Mouse (Mus musculus) midbrain, embryonic 11.5 days (tissue): ENCODE data around the gene Dnaic1. TPM values are rescaled to one million over a fixed set of nuclear protein-coding genes. Genes with fewer than 3 reads are reported as not detected.

Source experiments
- ATAC-seq: fragments of 200-750 bp; cut with Nextera tagmentation; 2 replicates; pipeline ENCODE4 v1.8.0; 2017; ENCODE audit warnings: moderate TSS enrichment, moderate library complexity; ENCODE audit not compliant: low FRiP score
- DNase-seq: peaks from one replicate; pipeline ENCODE4 v3.0.0; 2015; ENCODE audit warnings: low spot score; ENCODE audit errors: missing footprints
- H3K27ac ChIP-seq: fragments of 300-500 bp; sonication (generic); 2 replicates; pipeline ENCODE4 v1.5.1; 2014; ENCODE audit warnings: low read depth, low read length
- H3K27me3 ChIP-seq: fragments of 300-500 bp; sonication (generic); 2 replicates; pipeline ENCODE4 v1.6.1; 2014; ENCODE audit warnings: mild to moderate bottlenecking, low read length, moderate library complexity, mixed read lengths; ENCODE audit not compliant: control insufficient read depth, insufficient read depth
- H3K36me3 ChIP-seq: fragments of 300-500 bp; sonication (generic); 2 replicates; pipeline ENCODE4 v1.6.1; 2014; ENCODE audit warnings: mild to moderate bottlenecking, low read length, moderate library complexity, mixed read lengths; ENCODE audit not compliant: control insufficient read depth, insufficient read depth
- H3K4me1 ChIP-seq: fragments of 300-500 bp; sonication (generic); 2 replicates; pipeline ENCODE4 v1.6.1; 2014; ENCODE audit warnings: low read length; ENCODE audit not compliant: control insufficient read depth, insufficient read depth
- H3K4me2 ChIP-seq: fragments of 300-500 bp; sonication (generic); 2 replicates; pipeline ENCODE4 v1.6.1; 2014; ENCODE audit warnings: mild to moderate bottlenecking, moderate library complexity
- H3K4me3 ChIP-seq: fragments of 300-500 bp; sonication (generic); 2 replicates; pipeline ENCODE4 v1.5.1; 2014; ENCODE audit warnings: low read depth, low read length
- H3K9ac ChIP-seq: fragments of 300-500 bp; sonication (generic); 2 replicates; pipeline ENCODE4 v1.6.1; 2014; ENCODE audit warnings: low read length
- H3K9me3 ChIP-seq: fragments of 300-500 bp; sonication (generic); 2 replicates; pipeline ENCODE4 v1.6.1; 2016; ENCODE audit warnings: low read length; ENCODE audit not compliant: control insufficient read depth
- WGBS: fragments of 180-500 bp; shearing (Covaris S2); extraction: QIAGEN DNeasy Blood & Tissue Kit; methylation state at CpG from one replicate; pipeline ENCODE4 v1.1.7; 2014; 5-methylcytosine and 5-hydroxymethylcytosine counted together
- polyA plus RNA-seq: library from polyadenylated mRNA; unstranded; fragments of >200 nt; fragmentation: Nextera tagmentation; extraction: Ambion mirVana; gene quantifications from 2 replicates; pipeline ENCODE4 v1.2.1, GENCODE M21; 2014

Gene Dnaic1
- polyA plus RNA-seq, 1 experiment from 2014 or later, result 1.9 TPM

DNA sequence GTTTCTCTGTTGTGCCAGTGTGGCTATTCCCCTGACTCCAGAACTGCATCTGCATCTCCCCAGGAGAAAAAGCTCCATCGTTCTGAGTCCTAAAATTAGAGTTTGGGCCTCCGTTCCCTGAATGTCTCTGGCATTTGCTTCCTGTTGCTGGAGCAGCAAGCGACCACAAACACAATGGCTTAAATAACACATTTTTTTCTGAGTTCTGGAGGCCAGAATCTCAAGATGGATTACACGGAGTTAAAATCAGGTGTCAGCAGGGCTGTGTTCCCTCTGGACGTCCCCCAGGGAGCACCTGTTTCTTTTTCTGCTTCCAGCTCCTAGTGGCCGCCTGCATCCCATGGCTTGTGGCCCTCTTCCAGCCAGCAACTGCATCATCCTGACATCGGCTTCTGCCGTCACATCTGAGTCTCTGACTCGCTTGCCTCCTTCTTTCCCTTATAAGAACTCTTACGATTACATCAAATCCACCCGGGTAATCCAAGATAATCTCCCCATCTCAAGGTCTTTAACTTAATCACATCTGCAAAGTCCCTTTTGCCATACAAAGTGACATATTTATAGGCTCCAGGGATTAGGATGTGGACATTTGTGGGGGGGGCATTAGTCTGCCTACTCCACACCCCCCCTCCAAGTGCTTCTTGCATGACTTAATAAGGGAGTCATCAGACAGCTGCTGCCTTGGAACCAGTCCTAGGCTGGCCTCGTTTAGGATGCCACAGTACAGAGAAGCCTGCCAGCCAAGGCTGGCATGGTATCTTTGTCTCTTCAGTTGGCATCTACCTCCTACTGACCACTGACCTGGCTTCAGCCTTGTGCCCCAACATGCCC, 49.6 kb downstream of the Dnaic1 start:
- Histone ChIP-seq H3K4me2 (no peak overlapping the region), H3K27ac (no peak overlapping the region), H3K36me3 (no peaks in the 10 kb centered on the region), H3K27me3 (no peaks in the 10 kb centered on the region), H3K9ac (no peak overlapping the region), H3K4me3 (no peak overlapping the region), H3K9me3 (no peaks in the 10 kb centered on the region), H3K4me1 (peaks cover 3% of the 10 kb centered on the region)
- no peak for ATAC-seq
- WGBS, result 51% methylated on average over 12 of the region's 12 CpGs
- no peak for DNase-seq

DNA sequence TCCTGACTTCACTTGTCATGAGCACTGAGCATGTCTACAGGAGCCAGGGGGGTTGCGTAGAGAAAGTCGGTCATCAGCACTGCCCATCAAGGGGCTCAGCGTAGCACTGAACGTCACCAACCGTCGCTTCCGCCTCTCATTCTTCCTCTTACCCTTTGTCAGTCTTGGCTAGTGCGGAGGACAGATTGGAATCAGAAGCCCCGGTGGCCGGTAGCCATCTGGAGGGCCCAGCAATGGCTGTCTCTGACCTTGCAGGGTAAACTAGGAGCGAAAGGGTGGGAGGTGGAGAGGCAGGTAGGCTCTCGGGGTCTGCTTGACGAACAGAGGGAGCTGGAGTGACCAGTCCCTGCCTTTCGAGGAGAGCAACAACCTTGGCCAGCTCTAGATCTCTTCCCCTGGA, 52.5 kb downstream of the Dnaic1 start:
- peaks cover 4% of the 10 kb centered on the region; the same call in 1 of the 2 replicates for H3K27me3 ChIP-seq
- H3K36me3 ChIP-seq, result no peaks in the 10 kb centered on the region
- ATAC-seq (no peak), DNase-seq (no peak)
- no peak overlapping the region for H3K4me3 ChIP-seq
- WGBS, result 84% methylated on average over 14 of the region's 14 CpGs
- peaks cover 3% of the 10 kb centered on the region for H3K4me1 ChIP-seq
- no peaks in the 10 kb centered on the region for H3K9me3 ChIP-seq
- no peak overlapping the region for H3K4me2 ChIP-seq
- no peak overlapping the region for H3K9ac ChIP-seq
- no peak overlapping the region for H3K27ac ChIP-seq

DNA sequence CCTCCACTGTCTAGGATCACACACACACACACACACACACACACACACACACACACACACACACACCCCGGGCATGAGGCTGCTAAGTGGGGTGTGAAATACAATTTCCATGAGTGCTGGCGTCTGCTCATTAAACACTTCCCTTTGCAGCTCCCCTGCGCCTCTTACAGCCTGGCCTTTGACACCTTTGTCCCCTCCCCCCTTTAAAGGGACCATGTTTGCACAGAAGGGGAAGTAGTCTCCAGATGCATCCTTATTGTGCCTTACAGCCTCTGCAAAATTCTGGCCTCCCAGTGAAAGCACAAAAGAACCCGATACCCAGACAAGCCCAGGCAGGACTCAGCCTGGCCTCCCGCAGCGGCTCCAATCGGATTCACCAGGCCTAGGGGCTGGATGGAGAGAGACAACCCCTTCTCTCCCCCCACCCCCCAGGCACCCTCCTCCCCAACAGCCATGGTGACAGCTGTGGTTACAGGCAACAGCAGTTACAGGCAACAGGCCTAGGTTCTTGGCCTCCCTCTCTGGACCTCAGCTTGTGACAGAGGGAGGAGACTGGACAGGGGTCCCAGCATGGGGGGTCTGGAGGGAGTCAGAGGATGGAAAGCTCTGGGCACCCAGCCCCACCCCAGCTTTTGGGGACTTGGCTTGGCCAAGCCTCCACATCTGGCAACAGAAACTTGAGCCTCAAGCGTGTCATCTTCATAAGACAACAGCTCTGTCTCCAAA, 58.8 kb downstream of the Dnaic1 start:
- Histone ChIP-seq H3K4me3 (no peak overlapping the region), H3K36me3 (no peaks in the 10 kb centered on the region), H3K27ac (peak overlapping the region; percentile 68), H3K4me1 (peaks cover 50% of the 10 kb centered on the region), H3K4me2 (no peak overlapping the region), H3K9me3 (no peaks in the 10 kb centered on the region), H3K27me3 (peaks cover 4% of the 10 kb centered on the region; the same call in 1 of the 2 replicates), H3K9ac (peak overlapping the region; percentile 45)
- 5% methylated on average over 8 of the region's 8 CpGs for WGBS
- DNase-seq, result peak; percentile 93
- peak; percentile 65 for ATAC-seq

DNA sequence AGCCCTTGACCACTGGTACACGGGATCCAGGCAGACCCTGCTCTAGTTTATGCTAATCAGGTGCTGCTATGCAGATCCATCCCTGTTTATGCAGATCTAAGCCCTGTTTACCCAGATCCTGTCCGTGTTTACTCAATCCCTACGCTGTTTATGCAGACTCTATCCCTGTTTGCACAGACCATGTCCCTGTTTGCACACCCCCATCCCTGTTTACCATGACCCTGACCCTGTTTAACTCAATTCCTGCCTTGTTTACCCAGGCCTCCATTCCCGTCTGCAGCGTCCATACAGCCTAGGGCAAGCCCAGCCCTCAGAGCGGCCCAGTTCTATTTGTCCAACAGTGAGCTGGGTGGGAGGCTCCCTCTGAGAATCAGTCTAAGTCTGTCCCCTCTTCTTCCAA, 60.6 kb downstream of the Dnaic1 start:
- H3K4me3 ChIP-seq, result no peak overlapping the region
- no peaks in the 10 kb centered on the region for H3K36me3 ChIP-seq
- H3K27ac ChIP-seq, result 0 out of 2 replicates have a peak overlapping the region, but pooled peaks have one; percentile 0
- H3K9me3 ChIP-seq, result no peaks in the 10 kb centered on the region
- peak overlapping the region; percentile 4; the same call in 1 of the 2 replicates for H3K9ac ChIP-seq
- no peaks in the 10 kb centered on the region; the same call in 1 of the 2 replicates for H3K27me3 ChIP-seq
- no peak overlapping the region for H3K4me2 ChIP-seq
- WGBS, result 25% methylated on average over 6 of the region's 6 CpGs
- peaks cover 59% of the 10 kb centered on the region for H3K4me1 ChIP-seq
- peak; percentile 72 for ATAC-seq
- DNase-seq, result peak; percentile 90

DNA sequence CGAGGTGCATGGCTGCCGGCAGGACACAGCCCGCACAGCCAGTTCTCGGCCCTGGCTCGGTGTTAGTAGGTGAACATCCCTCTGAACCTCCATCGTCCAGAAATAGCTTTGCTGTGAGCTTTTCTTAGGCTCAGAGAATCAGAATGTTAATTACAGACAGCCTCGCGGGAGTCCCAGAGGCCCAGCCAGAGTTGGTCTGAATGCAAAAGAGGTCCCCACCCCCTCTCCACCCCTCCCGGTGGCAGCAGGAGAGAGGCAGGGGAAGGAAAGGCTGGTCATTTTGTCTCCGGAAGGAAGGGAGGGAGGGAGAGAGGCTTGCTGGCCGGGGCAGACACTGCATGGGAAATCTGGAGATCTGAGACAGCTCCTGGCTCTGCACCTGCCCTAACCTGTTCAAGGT, 61.8 kb downstream of the Dnaic1 start:
- Histone ChIP-seq H3K27me3 (no peaks in the 10 kb centered on the region; the same call in 1 of the 2 replicates), H3K4me2 (peak overlapping the region; percentile 28; the same call in 1 of the 2 replicates), H3K36me3 (no peaks in the 10 kb centered on the region), H3K4me3 (no peak overlapping the region), H3K27ac (peak overlapping the region; percentile 64), H3K4me1 (peaks cover 69% of the 10 kb centered on the region), H3K9ac (peak overlapping the region; percentile 41), H3K9me3 (no peaks in the 10 kb centered on the region)
- ATAC-seq (peak; percentile 51), DNase-seq (peak; percentile 94)
- 1% methylated on average over 11 of the region's 11 CpGs for WGBS

DNA sequence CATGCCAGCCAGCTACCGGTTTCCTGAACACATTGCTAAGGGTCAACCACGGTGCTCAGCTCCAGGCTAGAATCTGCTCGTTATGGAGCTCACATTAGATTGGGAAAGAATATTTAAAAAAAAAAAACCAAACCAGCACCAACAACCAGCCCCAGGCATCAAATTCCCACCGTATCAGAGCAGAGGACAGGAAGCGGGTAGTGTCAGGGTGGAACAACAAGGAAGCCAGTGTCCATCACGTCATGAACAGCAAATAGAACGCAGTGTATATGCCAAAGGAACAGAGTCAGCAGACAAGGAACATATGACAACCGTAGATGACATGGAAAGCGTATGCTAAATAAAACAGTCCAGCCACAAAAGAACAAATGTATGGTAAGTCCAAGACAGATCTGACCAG, 63.4 kb downstream of the Dnaic1 start:
- ATAC-seq (no peak), DNase-seq (no peak)
- H3K4me2 ChIP-seq, result no peak overlapping the region
- WGBS, result 88% methylated on average over 9 of the region's 9 CpGs
- no peaks in the 10 kb centered on the region for H3K9me3 ChIP-seq
- no peak overlapping the region for H3K27ac ChIP-seq
- no peaks in the 10 kb centered on the region; the same call in 1 of the 2 replicates for H3K27me3 ChIP-seq
- H3K4me1 ChIP-seq, result peaks cover 69% of the 10 kb centered on the region
- H3K36me3 ChIP-seq, result no peaks in the 10 kb centered on the region
- H3K4me3 ChIP-seq, result no peak overlapping the region
- H3K9ac ChIP-seq, result no peak overlapping the region

DNA sequence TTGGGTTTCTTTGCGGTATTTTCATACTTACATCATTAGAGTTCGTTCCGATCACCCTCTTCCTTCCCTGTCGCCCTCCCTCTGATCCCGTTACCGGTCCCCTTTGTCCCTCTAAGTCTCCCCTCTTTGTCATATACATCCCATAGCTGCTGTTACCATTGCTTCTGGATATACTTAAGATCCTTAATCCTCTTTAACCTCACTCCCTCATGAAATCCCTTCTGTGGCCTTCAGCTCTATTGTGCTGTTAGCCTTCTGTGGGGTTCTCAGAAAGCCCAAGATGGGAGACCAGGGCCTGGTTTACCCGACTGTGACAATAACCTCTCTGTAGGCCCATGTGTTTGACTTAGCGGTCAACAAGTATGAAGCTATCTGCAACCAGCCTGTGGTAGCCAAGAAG, 65.1 kb downstream of the Dnaic1 start:
- Histone ChIP-seq H3K4me1 (peaks cover 66% of the 10 kb centered on the region), H3K27ac (no peak overlapping the region)

DNA sequence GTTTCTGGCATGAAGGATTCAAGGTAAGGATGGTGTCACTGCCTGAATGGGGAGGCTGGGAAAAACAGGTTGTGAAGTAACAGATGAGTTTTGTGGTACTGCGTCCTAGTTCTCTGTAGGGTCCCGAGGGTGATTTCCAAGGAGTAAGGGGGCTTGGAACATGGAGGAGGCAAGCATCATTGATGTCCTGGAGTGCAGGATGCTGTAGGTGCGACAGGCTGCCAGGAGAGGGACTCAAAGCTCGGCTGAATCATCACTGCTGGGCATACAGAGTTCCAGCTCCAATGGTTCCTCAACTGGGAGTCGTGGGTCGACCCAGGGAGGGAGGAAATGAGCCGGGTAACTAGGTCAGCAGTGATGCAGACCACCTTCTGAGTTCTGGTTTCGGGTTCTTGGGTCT, 65.6 kb downstream of the Dnaic1 start:
- Histone ChIP-seq H3K4me3 (no peak overlapping the region), H3K4me1 (peaks cover 61% of the 10 kb centered on the region), H3K27me3 (peaks cover 2% of the 10 kb centered on the region; the same call in 1 of the 2 replicates), H3K36me3 (no peaks in the 10 kb centered on the region), H3K27ac (no peak overlapping the region), H3K9me3 (no peaks in the 10 kb centered on the region), H3K4me2 (no peak overlapping the region), H3K9ac (no peak overlapping the region)
- WGBS, result 71% methylated on average over 8 of the region's 8 CpGs
- DNase-seq (peak; percentile 82), ATAC-seq (no peak)

More for the DNA sequence above, 65.1 kb downstream of the Dnaic1 start:
- Histone ChIP-seq H3K36me3 (no peaks in the 10 kb centered on the region), H3K9me3 (no peaks in the 10 kb centered on the region), H3K4me3 (no peak overlapping the region), H3K27me3 (peaks cover 2% of the 10 kb centered on the region; the same call in 1 of the 2 replicates), H3K4me2 (no peak overlapping the region), H3K9ac (no peak overlapping the region)
- ATAC-seq, result no peak
- WGBS, result 36% methylated on average over 8 of the region's 8 CpGs
- peak; percentile 83 for DNase-seq

DNA sequence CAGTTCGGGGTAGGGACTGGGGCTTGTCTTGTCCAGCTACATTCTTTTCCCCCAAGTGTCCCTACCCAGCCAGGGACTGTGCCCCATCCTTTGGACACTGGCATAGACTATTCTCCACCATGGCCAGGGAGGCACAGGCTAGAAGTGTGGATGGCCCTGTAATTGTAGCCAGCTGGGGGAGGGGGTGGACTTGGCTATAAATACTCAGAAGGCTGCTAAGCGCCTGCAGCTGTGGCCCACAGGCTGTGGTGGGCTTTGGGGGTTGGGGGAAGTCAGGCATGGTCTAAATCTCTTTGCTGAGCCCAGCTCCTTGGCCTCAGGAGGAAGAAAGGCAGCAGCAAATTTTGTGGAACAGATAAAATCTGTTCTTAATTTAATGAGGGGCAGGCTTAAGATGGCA, 66.3 kb downstream of the Dnaic1 start:
- no peaks in the 10 kb centered on the region for H3K9me3 ChIP-seq
- H3K27me3 ChIP-seq, result peaks cover 2% of the 10 kb centered on the region; the same call in 1 of the 2 replicates
- 58% methylated on average over 2 of the region's 2 CpGs for WGBS
- H3K27ac ChIP-seq, result no peak overlapping the region
- no peak overlapping the region for H3K9ac ChIP-seq
- ATAC-seq (no peak), DNase-seq (peak; percentile 85)
- H3K4me1 ChIP-seq, result peaks cover 56% of the 10 kb centered on the region
- no peaks in the 10 kb centered on the region for H3K36me3 ChIP-seq
- no peak overlapping the region for H3K4me3 ChIP-seq
- no peak overlapping the region for H3K4me2 ChIP-seq
